Mouse (Mus musculus): ENCODE data around the gene Plp1.
A peak's percentile ranks its signal among the peaks of the same experiment; 100 is the strongest.

The Plp1 gene

GRCm38 (mm10) chrX:136822371-136822770, at the start of gene Plp1:
TSS of gene Plp1 (plus strand) at chrX:136822671.
- no peak for DNase-seq (ENCODE audit: low spot score in 2 of 2)

- no peak for DNase-seq (ENCODE audit: low spot score in 2 of 2)
These were observed 49.4 kb upstream of the Plp1 start for GRCm38 (mm10) chrX:136773035-136773434.

- no peak for DNase-seq (ENCODE audit: low spot score in 2 of 2)
These were observed 44.4 kb upstream of the Plp1 start for GRCm38 (mm10) chrX:136778046-136778445.

GRCm38 (mm10) chrX:136779262-136779661, 43.2 kb upstream of the Plp1 start:
- no peak for DNase-seq (ENCODE audit: low spot score in 2 of 2)

GRCm38 (mm10) chrX:136780041-136780440, 42.4 kb upstream of the Plp1 start, which contains the start of gene Glra4:
TSS of gene Glra4 (minus strand) at chrX:136780141.
- no peak for DNase-seq (ENCODE audit: low spot score in 2 of 2)

- no peak for DNase-seq (ENCODE audit: low spot score in 2 of 2)
These were observed 33.0 kb upstream of the Plp1 start for GRCm38 (mm10) chrX:136789446-136789845.

GRCm38 (mm10) chrX:136797223-136797622, 25.2 kb upstream of the Plp1 start:
- no peak for DNase-seq (ENCODE audit: low spot score in 2 of 2)

GRCm38 (mm10) chrX:136819752-136820151, 2.7 kb upstream of the Plp1 start:
- DNase-seq (ENCODE audit: low spot score in 2 of 2): no peak

- DNase-seq (ENCODE audit: low spot score in 2 of 2): peak; percentile 70 to 84
These were observed 2.2 kb upstream of the Plp1 start for GRCm38 (mm10) chrX:136820250-136820649.

GRCm38 (mm10) chrX:136825016-136825415, 2.5 kb downstream of the Plp1 start:
- peak; percentile 32 to 33 for DNase-seq (ENCODE audit: low spot score in 2 of 2)

GRCm38 (mm10) chrX:136828610-136829009, 6.1 kb downstream of the Plp1 start:
- no peak for DNase-seq (ENCODE audit: low spot score in 2 of 2)

- no peak for DNase-seq (ENCODE audit: low spot score in 2 of 2)
These were observed 27.8 kb downstream of the Plp1 start for GRCm38 (mm10) chrX:136850300-136850699.

GRCm38 (mm10) chrX:136868061-136869040, 45.9 kb downstream of the Plp1 start, which contains the start of gene Rab9b:
TSS of gene Rab9b (minus strand) at chrX:136868755.
- peak; percentile 66 to 69 for DNase-seq (ENCODE audit: low spot score in 2 of 2)
